Mouse (Mus musculus) small intestine, adult 2 months (tissue): ENCODE results near the gene Ctsz.

Experiments used
- CTCF ChIP-seq: fragments of 200-500 bp; IDR thresholded peaks from 2 replicates; pipeline ENCODE4 v1.5.1; 2012; ENCODE audit warnings: low read depth, mild to moderate bottlenecking, control low read depth, inconsistent platforms, low read length, moderate library complexity, mixed read lengths; ENCODE audit not compliant: insufficient replicate concordance, insufficient read length; ENCODE audit errors: extremely low read depth
- POLR2A ChIP-seq: fragments of 200-500 bp; IDR thresholded peaks from 2 replicates; pipeline ENCODE4 v1.6.1; 2012; ENCODE audit warnings: low read depth, mild to moderate bottlenecking, control low read depth, inconsistent platforms, low read length, moderate library complexity

DNA sequence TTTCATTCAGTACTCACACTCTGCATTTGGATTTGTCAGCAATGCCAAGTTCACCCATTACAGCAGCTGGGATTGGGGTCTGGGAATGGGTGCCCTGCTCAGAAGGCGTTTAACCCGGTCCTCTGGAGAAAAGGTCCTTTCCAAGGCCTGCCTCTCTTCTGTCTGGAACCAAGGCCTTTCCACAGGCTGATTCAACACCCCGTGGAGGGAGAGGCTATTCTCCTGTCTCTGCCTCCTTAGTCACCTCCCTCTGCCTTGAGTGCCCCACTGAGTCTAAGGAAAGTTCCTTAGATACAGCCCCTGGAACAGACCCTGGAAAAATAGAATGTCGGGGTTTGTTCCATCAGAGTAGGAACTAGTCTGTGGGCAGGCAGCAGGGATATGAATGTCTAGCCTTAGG, 9.6 kb upstream of the Ctsz start:
- TF ChIP-seq CTCF: no peak
- TF ChIP-seq POLR2A: no peak
